Mouse (Mus musculus) T-cell, adult 2 months (primary cell): ENCODE results near the gene Axl.
"Not testable (repeated sequence)": the region's sequence is repeated elsewhere in the genome, so short reads cannot be mapped to it uniquely, and the experiment has no call there.

Source experiments
- DNase-seq: peaks from one replicate; pipeline ENCODE4 v3.0.0; 2022; ENCODE audit warnings: low spot score

The Axl gene

DNA sequence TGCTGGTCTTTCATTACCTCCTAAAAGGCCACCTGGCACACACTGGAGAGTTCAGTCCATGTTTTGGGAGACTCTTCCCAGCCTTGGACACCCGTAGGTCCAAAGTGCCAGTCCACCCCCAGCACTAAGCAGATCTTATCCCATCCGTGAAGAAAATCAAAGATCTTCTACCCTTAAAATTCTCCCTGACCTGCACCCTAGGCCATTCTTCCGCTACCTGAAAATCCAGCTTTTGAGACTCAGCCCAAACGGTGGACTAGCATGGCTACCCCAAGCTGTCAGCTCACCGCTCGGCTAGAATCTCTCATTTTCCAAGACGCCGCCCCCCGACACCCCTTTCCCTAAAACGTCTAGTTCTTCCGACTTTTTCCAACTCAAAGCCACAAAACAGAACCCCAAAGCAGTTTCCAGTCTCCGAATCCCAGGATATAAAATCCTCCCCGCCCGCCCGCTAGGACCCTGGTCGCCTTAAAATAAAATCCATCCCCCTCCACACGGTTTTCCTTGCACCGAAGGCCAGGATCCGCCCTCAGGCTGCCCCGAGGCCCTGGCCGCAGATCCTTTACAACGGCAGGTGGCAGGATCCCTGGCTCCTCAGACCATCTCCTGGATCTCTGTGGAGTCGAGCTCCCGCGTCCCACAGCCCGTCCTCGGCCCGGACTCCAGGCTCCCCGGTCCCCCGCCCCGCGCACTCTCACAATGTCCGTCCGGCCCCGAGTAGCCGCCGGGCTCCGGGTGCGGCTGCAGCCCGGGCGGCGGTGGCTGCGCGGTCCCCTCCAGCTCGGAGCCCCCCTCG is 34.7 kb downstream of the Axl start:
- DNase-seq: no peak

- no peak for DNase-seq
Measured at GRCm38 (mm10) chr7:25753076-25753475, 35.4 kb downstream of the Axl start.

DNA sequence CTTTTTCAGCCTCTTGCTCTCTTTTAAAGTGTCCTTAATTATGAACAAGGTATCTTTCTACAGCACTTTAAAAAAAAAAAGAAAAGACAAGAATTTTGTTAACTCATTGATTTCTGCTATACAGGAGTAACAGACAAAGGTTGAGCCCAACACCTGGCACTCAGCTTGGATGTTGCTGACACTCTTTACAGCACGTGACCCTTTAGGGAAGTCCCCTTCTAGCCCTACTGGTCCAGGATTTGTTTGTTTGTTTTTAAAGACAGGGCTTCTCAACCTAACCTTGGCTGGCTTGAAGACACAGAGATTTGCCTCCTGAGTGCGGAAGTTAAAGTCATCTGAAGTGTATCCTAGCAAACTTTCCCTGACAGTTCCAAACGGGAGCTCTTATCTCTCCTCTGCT is 41.7 kb downstream of the Axl start:
- no peak for DNase-seq

DNA sequence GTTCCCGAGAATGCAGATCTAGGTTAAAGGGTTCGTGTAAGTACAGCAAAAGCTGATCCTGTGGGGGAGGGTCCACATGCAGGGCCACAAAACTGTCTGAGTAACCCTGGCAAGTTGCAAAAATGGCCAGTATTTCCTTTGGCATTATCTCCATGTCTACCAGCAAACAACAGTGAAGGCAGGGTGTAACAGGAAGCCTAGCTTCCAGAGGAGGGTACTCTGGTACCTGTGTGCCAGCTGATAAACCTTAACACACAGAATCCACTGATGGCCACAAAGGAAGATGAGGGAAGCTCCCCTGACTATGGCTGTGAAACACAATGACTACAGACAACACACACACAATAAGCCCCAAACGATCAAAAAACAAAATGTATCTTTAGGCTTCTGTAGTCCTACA is 50.2 kb downstream of the Axl start:
- DNase-seq: no peak

- no peak for DNase-seq
Measured at GRCm38 (mm10) chr7:25736920-25737319, 51.6 kb downstream of the Axl start.

GRCm38 (mm10) chr7:25734991-25735390 is 53.5 kb downstream of the Axl start:
- no peak for DNase-seq

DNA sequence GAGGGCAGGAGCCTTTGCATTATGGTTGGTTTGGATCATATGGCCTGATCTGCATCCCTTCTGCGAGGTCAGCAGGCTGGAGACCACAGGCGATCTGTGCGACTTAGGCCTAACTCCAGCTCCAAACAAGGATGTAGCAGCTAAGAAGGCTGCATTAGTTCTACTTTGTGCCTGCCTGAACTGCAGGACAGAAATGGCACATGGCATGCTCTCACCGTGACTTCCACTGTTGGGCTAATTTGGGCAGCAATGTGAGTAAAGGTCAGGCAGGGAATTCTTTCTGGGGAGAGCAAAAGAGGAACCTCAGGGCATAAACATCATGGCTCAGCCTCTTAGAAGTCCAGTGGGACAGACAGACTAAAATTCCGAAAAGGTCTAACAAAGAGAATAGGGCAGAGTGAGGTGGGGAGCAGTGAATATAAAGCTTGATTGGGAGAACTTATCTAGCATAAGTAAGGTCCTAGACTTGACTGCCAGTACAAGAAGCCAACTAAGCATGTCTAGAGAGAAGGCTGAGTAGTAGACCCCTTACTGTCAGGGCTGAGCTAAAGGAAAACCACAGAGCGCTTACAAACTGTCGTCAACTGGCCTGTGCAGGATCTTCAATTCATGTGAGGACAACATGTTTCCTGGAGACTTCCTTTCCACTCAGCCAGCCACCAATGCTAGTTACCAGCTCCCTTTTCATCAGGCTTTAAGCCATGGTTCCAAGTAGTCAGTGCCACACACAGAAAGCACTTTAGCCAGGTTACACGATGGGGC is 57.0 kb downstream of the Axl start:
- no peak for DNase-seq

- DNase-seq: no peak
Measured at GRCm38 (mm10) chr7:25729862-25730261, 58.6 kb downstream of the Axl start.

DNA sequence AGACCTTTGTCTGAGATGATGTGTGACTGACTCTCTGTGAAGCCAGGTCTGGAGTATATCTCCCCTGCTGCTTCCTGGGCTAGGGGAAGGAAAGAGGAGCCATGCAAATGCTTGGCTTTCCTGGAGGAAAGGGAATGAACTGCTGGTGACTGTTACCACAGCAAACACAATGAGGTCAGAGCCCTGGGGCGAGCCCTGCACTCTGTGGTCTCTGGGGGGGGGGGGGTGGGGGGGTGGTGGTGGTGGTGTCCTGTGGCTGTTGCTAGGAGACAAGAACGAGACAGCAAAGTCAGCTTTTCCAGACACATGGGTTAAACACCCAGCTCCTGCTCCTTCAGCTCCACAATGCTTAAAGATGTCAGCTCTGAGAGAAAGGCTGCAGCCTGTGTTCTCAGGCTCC is 59.1 kb downstream of the Axl start:
- DNase-seq: no peak

DNA sequence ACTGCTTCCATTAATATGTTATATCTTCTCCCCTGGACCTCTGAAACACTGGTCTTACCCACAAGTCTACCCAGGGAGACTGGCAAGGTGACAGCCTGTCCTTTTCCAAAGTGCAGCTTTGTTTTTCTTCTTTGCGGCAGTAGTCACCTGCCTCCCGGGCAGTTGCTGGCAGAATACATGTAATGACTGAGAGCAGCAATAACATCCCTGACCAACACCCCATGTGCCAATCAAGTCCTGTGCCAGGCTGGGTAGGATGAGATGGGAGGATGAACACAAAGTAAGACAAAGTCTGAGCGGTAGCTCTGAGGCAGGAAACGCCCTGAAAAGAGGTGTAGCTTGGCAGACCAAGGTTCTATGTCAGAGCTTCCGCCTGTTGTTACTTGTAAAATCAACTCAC is 60.7 kb downstream of the Axl start:
- no peak for DNase-seq

GRCm38 (mm10) chr7:25725886-25726285 is 62.6 kb downstream of the Axl start:
- DNase-seq: no peak

- DNase-seq: not testable (repeated sequence)
Measured at GRCm38 (mm10) chr7:25721776-25722175, 66.7 kb downstream of the Axl start.

- no peak for DNase-seq
Measured at GRCm38 (mm10) chr7:25720760-25721159, 67.7 kb downstream of the Axl start.

DNA sequence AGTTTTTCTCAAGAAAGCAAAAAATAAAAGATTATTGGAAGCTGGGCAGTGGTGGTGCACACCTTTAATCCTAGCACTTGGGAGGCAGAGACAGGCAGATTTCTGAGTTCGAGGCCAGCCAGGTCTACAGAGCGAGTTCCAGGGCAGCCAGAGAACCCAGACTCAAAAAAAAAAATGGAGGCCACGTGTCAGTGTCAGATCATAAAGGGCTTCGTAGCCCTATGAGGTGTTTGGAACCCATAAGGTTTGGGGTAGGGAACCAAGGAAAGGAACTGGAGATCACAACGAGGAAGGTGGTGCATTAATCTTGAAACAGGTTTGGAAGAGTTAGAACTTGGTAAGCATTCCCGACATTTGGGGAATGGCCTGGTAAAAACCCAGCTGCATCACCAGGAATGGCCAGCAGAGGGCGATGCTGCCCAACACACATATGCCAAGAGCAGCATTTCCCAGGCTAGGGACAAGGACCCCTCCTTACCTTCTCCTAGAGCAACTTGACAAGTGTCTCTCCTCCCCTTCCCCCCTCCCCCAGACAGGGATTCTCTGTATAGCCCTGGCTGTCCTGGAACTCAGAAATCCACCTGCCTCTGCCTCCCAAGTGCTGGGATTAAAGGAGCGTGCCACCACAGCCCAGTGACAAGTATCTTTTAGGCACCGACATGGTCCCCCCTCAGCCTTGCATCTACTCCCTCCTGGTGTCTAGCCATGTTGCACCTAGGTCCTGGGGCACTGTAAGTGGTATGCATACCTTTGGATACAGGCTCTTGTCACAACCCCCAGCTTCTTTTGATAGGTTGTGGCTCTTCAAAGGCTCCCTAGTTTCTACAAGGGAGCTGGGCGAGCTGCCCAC is 68.5 kb downstream of the Axl start:
- peak; percentile 38 for DNase-seq

DNA sequence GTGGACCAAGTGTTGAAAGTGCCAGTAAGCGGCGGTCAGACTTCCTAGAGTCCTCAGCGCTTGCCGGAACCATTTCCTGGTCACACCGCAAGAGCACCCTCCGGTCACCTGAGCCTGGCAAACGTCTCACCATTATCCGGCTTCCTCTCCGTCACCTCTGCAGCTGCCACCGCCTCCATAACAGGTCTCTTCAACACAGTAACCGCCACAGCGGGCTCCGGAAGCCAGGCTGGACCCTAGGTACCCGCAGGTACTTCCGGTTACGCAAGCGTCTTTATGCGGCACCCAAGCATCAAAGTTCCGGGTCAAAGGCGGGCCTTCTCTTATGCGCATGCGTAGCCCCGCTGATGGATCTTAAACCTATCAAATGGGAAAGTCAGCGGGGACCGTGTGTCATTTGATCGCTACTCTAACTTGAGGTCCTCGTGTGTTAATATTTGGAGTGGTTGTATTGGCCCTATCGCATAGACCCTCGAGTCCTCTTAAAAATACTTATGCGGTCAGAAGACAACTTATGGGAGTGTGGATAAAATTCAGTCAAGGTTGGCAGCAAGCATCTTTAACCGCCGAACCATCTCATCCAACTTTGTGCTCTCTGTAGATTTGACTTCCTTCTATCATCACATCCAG is 69.6 kb downstream of the Axl start, which contains the start of gene Ccdc97:
Gene Ccdc97, minus strand, starts transcription at position 301 of the 630 bp plus-strand sequence.
- DNase-seq: peak; percentile 93

- DNase-seq: no peak
Measured at GRCm38 (mm10) chr7:25717478-25717877, 71.0 kb downstream of the Axl start.

GRCm38 (mm10) chr7:25715731-25716271 is 72.7 kb downstream of the Axl start:
- no peak for DNase-seq

DNA sequence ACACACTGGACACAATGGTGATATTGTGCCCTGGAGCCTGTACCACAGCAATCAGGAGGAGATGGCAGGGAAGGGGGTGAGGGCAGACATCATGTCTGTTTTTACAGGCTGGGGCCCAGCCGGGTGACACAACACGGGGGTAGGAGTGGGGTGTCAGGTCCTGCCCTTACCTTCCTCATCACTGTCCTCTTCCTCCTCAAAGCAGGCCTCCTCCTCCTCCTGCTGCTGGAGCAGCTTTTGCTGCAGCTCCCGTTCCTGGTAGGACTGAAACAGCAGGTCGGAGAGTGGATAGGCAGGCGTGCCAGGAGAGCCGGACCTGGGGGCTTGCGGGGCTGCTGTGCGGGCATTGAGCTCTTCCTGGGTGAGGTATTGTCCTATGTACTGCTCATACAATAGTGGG is 73.9 kb downstream of the Axl start:
- DNase-seq: no peak

DNA sequence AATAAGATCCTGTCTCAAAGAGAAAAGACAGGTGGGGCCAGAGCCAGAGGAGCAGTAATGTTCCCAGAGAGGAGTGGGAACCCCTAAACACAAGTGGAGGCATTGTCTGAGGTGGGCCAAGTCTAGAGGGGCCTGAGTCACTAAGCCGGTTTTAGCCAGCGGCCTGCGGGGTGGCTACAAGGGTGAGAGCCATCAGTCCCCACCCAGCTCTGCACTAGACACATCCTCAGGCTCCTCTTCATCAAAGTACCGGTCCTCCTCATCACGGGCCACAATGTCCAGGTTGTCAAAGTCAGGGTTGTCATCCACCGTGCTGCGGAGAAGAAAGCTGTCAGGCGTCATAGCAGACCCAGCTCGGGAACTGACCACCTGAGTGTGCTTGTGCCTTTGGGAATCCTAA is 75.7 kb downstream of the Axl start:
- DNase-seq: no peak

DNA sequence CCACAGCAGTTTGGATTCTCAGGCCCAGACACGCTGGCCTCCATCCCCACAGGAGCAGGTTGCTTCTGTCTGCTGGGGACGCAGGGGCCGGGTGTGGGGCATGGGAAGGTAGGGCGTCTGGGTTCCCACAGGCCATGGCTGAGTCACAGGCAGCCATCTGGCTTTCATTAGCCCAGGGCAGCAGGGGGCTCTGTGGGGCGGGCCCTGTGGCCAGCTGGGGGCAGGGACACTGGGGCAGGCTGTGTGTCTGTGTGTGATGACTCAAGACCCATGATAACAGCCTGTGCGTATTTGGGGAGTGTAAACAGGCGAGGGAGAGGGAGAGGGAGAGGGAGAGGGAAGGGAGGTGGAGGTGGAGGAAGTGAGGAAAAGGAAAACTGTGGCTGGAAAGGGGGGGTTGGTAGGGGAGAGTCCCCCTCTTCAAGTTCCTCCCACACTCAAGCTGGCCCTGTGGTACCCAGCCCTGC is 76.7 kb downstream of the Axl start:
- no peak for DNase-seq

- no peak for DNase-seq
Measured at GRCm38 (mm10) chr7:25711165-25711564, 77.3 kb downstream of the Axl start.
